Mouse (Mus musculus): ENCODE data around the gene Myrfl. TPM values are rescaled to one million over a fixed set of nuclear protein-coding genes. Genes with fewer than 3 reads are reported as not detected.

Gene Myrfl
- polyA plus RNA-seq, 1 experiment, result not detected

DNA sequence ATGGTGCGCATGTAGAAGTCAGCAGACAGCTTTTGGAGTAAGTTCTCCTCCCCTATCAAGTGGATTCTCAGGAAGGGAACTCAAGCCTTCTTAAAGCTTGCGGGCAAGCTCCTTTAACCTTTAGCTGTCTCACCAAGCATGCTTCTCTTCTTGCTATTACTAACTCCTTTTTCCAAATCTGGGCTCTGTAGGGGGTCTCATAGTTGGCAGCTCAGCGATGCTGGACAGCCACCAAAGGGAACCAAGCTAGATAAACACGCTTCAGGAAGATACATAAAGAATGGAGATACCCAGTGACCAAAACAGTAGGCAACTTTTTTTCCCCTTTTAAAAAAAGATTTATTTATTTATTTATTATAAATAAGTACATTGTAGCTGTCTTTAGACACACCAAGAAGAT is 136.9 kb downstream of the Myrfl start:
- Histone ChIP-seq H3K4me1 (ENCODE audit: control insufficient read depth) (no peaks in the 10 kb centered on the region), H3K4me3 (replicated peaks) (no peak overlapping the region)
- TF ChIP-seq GATA1 (IDR thresholded peaks at IDR 0.05; ENCODE audit: low read length) (no peak), TAL1 (IDR thresholded peaks at IDR 0.05; ENCODE audit: low read length) (no peak)

DNA sequence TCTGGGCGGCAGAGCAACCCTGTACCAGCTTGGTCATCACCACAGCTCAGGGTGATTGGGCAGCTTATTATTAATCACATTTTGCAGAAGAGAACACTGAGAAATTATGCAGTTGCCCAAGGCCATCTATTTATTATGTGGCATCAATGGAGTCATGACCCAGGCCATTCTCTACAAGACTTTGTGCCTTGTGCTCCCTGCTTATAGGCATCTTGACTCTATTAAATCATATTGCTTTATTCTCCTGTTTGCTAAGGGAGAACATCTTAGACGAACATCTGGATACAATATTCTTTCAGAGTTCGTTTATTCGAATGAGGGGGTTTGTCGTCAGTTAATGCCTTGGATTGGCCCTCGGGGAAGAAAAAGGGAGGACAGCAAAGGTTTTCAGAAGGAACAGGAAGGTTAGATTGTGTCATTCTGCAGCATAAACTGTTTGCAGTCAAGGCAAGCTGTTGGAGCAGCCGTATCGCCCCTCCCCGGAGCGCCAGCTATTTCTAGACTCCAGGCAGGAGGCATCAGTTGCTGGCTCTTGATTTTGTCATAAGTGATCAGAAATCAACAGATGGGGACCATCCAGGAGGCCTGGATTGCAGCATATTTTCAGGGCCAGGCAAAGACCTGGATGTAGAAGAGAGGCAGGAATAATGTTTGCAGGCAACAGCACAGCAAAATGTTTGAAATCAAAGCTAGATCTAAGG is 140.7 kb downstream of the Myrfl start:
- no peak overlapping the region for H3K4me3 ChIP-seq (replicated peaks)
- H3K27me3 ChIP-seq (ENCODE audit: control insufficient read depth), result no peaks in the 10 kb centered on the region
- TF ChIP-seq TAL1 (IDR thresholded peaks at IDR 0.05; ENCODE audit: low read length), result no peak
- TF ChIP-seq GATA1 (IDR thresholded peaks at IDR 0.05; ENCODE audit: low read length), result no peak
- H3K9me3 ChIP-seq (ENCODE audit: control insufficient read depth, low read length), result peaks cover 7% of the 10 kb centered on the region; the same call in 1 of the 2 replicates
- H3K36me3 ChIP-seq (ENCODE audit: control insufficient read depth), result no peaks in the 10 kb centered on the region
- no peaks in the 10 kb centered on the region for H3K4me1 ChIP-seq (ENCODE audit: control insufficient read depth)

More for the DNA sequence above, 136.9 kb downstream of the Myrfl start:
- H3K27me3 ChIP-seq (ENCODE audit: control insufficient read depth), result no peaks in the 10 kb centered on the region
- H3K9me3 ChIP-seq (ENCODE audit: control insufficient read depth, low read length), result peaks cover 5% of the 10 kb centered on the region; the same call in 1 of the 2 replicates
- H3K36me3 ChIP-seq (ENCODE audit: control insufficient read depth), result no peaks in the 10 kb centered on the region

DNA sequence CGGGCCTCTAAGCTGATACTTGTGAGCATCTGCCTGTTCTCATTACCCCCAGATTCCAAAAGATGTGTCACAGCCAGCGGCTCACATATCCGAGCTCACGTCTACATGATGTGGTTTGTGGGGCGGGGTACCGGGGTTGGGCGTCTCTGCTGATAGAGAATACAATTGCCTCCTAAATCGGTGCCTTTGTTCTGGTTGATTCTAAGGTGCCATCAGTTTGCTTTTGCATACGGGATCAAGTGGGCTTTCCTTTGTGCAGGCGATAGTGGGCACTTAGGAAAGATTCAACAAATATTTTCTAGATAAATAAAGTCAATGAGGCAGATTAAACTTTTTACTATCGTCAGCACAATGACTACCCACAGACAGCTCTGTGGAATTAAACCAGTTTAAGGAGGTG is 141.8 kb downstream of the Myrfl start:
- no peak for TF ChIP-seq TAL1 (IDR thresholded peaks at IDR 0.05; ENCODE audit: low read length)
- no peak for TF ChIP-seq GATA1 (IDR thresholded peaks at IDR 0.05; ENCODE audit: low read length)
- H3K4me1 ChIP-seq (ENCODE audit: control insufficient read depth), result no peaks in the 10 kb centered on the region
- no peaks in the 10 kb centered on the region for H3K27me3 ChIP-seq (ENCODE audit: control insufficient read depth)
- H3K9me3 ChIP-seq (ENCODE audit: control insufficient read depth, low read length), result peaks cover 7% of the 10 kb centered on the region; the same call in 1 of the 2 replicates
- no peaks in the 10 kb centered on the region for H3K36me3 ChIP-seq (ENCODE audit: control insufficient read depth)
- no peak overlapping the region for H3K4me3 ChIP-seq (replicated peaks)

DNA sequence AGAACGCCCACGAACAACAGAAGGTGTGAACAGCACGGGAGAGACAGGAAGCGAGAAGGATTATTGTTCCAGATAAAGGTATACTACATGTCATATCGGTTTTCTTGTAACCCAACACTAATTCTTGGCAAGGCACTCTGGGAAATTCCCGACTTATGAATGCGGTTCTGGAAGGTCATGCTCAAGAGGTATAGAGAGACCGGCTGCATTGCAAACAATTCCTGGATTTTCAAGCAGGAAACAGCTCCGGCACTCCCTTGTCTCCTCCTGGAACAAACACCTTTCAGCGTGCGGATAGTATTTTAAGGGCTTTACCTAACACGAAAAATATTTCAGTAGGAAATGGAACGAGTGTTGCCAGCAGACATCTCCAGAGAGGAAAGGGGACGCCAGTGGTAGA is 145.8 kb downstream of the Myrfl start:
- 0 out of 2 replicates have a peak, but pooled peaks cover 2% of the 10 kb centered on the region for H3K9me3 ChIP-seq (ENCODE audit: control insufficient read depth, low read length)
- no peaks in the 10 kb centered on the region for H3K36me3 ChIP-seq (ENCODE audit: control insufficient read depth)
- no peak overlapping the region for H3K4me3 ChIP-seq (replicated peaks)
- H3K27me3 ChIP-seq (ENCODE audit: control insufficient read depth), result no peaks in the 10 kb centered on the region
- no peaks in the 10 kb centered on the region for H3K4me1 ChIP-seq (ENCODE audit: control insufficient read depth)
- TF ChIP-seq TAL1 (IDR thresholded peaks at IDR 0.05; ENCODE audit: low read length) (no peak), GATA1 (IDR thresholded peaks at IDR 0.05; ENCODE audit: low read length) (no peak)

DNA sequence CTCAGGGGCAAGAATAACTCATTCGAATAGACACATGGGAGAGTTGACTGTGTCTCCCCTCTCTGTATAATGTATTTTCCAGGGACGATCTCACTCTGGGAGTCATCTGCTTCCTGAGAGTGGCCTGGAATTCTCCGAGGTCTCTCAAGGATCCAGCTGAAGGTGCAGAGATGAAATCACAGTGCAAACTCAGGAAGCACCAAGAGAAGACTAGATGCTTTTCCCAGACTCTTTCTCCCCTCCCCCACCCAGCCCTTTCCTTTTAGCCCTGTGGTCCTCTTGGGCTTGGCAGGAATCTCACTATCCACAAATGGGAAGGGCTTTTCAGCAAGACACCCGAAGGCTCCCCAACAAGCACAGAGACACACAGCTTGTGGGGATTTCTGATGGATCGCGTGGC is 146.7 kb downstream of the Myrfl start:
- H3K9me3 ChIP-seq (ENCODE audit: control insufficient read depth, low read length), result 0 out of 2 replicates have a peak, but pooled peaks cover 2% of the 10 kb centered on the region
- TF ChIP-seq TAL1 (IDR thresholded peaks at IDR 0.05; ENCODE audit: low read length) (no peak), GATA1 (IDR thresholded peaks at IDR 0.05; ENCODE audit: low read length) (no peak)
- no peak overlapping the region for H3K4me3 ChIP-seq (replicated peaks)
- no peaks in the 10 kb centered on the region for H3K4me1 ChIP-seq (ENCODE audit: control insufficient read depth)
- H3K36me3 ChIP-seq (ENCODE audit: control insufficient read depth), result no peaks in the 10 kb centered on the region
- no peaks in the 10 kb centered on the region for H3K27me3 ChIP-seq (ENCODE audit: control insufficient read depth)

DNA sequence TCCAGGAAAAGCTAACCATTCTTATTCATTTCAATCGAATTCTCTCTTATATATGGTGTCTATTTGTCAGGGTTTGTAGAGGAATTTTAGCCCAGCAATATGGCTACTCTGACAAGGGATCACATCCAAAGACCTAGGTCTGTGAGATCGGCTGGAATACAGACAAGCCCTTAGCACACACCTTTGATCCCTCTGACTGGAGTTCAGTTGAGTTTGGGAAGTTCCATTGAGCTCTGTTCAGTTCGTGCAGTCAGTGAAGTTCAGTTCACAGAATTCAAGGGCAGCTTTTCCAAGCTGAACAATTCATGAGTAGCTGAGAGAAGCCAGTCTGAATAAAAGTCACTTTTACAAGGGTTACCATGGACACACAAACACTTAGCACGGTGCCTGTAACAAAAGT is 148.0 kb downstream of the Myrfl start:
- TF ChIP-seq TAL1 (IDR thresholded peaks at IDR 0.05; ENCODE audit: low read length) (no peak), GATA1 (IDR thresholded peaks at IDR 0.05; ENCODE audit: low read length) (no peak)
- H3K36me3 ChIP-seq (ENCODE audit: control insufficient read depth), result no peaks in the 10 kb centered on the region
- H3K9me3 ChIP-seq (ENCODE audit: control insufficient read depth, low read length), result 0 out of 2 replicates have a peak, but pooled peaks cover 2% of the 10 kb centered on the region
- no peak overlapping the region for H3K4me3 ChIP-seq (replicated peaks)
- no peaks in the 10 kb centered on the region for H3K27me3 ChIP-seq (ENCODE audit: control insufficient read depth)
- H3K4me1 ChIP-seq (ENCODE audit: control insufficient read depth), result no peaks in the 10 kb centered on the region

DNA sequence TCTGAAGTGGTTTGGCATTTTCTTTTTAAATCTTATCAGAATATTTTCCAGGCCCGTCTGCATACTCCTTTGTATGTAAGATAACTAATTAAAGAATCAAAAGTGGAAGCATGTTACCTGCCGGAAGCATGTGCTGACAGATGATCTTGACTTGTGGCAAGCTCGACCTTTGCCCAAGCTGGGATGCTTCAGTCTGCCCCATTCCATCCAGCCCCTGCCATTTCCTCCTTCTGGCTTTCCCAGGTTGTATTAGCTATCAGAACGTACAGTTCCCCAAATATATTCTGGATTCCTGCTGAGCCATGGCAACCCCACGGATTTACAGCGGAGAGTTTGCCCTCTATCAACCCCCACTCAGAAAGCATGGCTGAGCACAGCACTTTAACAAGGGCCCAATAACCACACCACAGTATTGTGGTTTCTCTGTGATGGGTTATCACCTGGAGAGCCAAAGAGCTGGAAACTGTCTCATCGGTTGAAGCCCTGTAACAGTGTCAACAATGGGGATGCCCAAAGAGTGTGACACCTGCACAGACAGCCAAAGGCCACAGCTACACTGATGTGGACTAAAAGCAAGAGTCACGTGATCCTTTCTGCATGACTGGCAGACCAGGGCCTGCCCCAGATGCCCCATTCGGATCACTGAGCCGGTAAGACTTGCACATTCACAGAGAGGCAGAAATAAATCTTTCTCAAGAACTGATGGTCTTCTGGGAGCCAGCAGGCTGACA is 150.3 kb downstream of the Myrfl start:
- Histone ChIP-seq H3K27me3 (ENCODE audit: control insufficient read depth) (no peaks in the 10 kb centered on the region), H3K9me3 (ENCODE audit: control insufficient read depth, low read length) (no peaks in the 10 kb centered on the region), H3K4me3 (replicated peaks) (no peak overlapping the region), H3K36me3 (ENCODE audit: control insufficient read depth) (no peaks in the 10 kb centered on the region), H3K4me1 (ENCODE audit: control insufficient read depth) (no peaks in the 10 kb centered on the region)
- TF ChIP-seq GATA1 (IDR thresholded peaks at IDR 0.05; ENCODE audit: low read length) (no peak), TAL1 (IDR thresholded peaks at IDR 0.05; ENCODE audit: low read length) (no peak)

DNA sequence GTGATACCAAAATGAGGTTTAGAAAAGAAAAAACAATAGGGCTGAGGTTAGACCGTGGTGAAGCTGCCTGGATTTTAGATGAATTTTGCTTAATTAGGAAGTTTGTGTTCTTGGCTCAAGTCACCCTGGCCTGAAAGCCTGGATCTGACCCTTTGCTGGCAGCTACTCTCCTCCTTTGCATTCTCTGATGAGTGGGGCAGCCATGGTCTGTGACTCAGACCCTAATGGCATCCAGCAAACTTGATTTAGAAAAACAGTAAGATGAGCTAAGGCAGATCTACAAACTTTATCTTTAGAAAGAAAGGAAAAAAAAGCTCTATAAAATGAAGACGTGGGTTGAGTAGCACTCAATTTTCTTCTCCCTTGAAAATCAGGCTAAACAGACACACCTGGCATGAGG is 154.0 kb downstream of the Myrfl start:
- Histone ChIP-seq H3K9me3 (ENCODE audit: control insufficient read depth, low read length) (no peaks in the 10 kb centered on the region), H3K36me3 (ENCODE audit: control insufficient read depth) (no peaks in the 10 kb centered on the region), H3K4me3 (replicated peaks) (no peak overlapping the region), H3K27me3 (ENCODE audit: control insufficient read depth) (no peaks in the 10 kb centered on the region), H3K4me1 (ENCODE audit: control insufficient read depth) (no peaks in the 10 kb centered on the region)
- TF ChIP-seq GATA1 (IDR thresholded peaks at IDR 0.05; ENCODE audit: low read length) (no peak), TAL1 (IDR thresholded peaks at IDR 0.05; ENCODE audit: low read length) (no peak)

DNA sequence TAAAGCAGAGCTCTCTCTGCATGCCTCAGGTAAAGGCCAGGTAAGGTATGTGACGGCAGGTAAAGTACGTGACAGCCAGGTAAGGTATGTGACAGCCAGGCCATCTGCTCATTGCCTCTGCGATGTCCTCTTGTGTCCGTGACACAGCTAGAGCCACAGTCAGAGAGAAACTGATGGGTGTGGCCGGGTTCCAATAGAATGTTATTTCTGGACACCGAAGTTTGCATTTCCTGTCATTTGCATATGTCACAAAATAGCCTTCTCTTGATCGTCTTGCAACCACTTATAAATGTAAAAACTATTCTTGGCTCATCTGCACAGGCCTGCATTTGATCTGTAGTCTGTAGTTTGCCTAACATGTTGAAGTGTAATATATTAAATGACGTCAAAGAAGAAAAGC is 154.5 kb downstream of the Myrfl start:
- no peaks in the 10 kb centered on the region for H3K9me3 ChIP-seq (ENCODE audit: control insufficient read depth, low read length)
- H3K36me3 ChIP-seq (ENCODE audit: control insufficient read depth), result no peaks in the 10 kb centered on the region
- no peaks in the 10 kb centered on the region for H3K27me3 ChIP-seq (ENCODE audit: control insufficient read depth)
- no peaks in the 10 kb centered on the region for H3K4me1 ChIP-seq (ENCODE audit: control insufficient read depth)
- no peak for TF ChIP-seq TAL1 (IDR thresholded peaks at IDR 0.05; ENCODE audit: low read length)
- TF ChIP-seq GATA1 (IDR thresholded peaks at IDR 0.05; ENCODE audit: low read length), result no peak
- no peak overlapping the region for H3K4me3 ChIP-seq (replicated peaks)
